Comparison of ENCODE assay signal across 7 mouse cellular contexts in the genomic region with DNA sequence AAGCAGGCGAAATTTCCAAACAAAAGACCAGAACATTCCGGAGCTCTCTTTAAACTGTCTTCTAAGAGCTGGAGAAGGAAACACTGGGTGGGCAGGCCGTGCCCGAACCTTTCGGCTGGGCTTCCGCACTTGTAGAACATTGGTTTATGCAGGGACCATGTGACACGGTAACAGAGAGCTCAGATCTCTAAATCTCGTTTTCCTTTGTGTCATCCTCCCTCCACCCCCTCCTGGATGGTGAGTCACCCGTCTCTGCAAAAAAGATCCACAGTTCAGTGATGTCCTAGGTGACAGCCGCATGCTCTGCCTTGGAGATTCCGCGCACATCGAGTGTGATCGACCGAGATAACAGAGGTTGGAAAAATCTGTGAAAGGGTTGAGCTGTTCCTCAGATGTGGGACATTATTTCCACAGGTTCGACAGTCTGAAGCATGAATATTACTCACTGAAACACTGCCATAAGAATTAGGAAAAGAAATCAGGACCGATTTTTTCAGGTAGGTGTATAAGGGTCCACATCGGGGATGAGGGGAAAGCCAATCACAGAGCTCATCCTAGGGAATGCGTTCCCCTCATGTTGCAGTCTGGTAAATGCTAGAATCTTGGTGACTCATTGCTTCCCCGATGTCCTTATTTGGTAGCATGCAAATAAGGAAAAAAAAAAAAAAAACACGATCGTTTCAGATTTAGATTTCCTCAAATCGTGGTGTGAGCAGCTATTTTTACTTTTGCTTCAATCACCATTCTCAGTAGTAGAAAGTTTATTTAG.
DNase-seq lines count a peak whose midpoint lies in the region; ATAC-seq and TF ChIP-seq lines count a peak whose summit lies in the region.

No protein-coding gene starts in this region.

- H3K27me3 ChIP-seq in CH12.LX (replicated peaks): no peaks in the 10 kb centered on the region
- H3K27me3 ChIP-seq in heart, embryonic 16.5 days (ENCODE audit: control insufficient read depth, insufficient read depth, low read length): no peaks in the 10 kb centered on the region
- no peaks in the 10 kb centered on the region for H3K27me3 ChIP-seq in stomach, embryonic 15.5 days (replicated peaks)

- no peak for TF ChIP-seq CTCF in CH12.LX (conservative IDR thresholded peaks at IDR 0.05 in 1 of 2, IDR thresholded peaks at IDR 0.05 in 1 of 2; ENCODE audit: low read depth in 2 of 2, low read length in 2 of 2)
- TF ChIP-seq CTCF in layer of hippocampus, adult 2 months (conservative IDR thresholded peaks at IDR 0.05): no peak

- H3K9me3 ChIP-seq in CH12.LX (replicated peaks; ENCODE audit: low read length): no peaks in the 10 kb centered on the region
- no peaks in the 10 kb centered on the region for H3K9me3 ChIP-seq in heart, embryonic 16.5 days (replicated peaks; ENCODE audit: control insufficient read depth, low read length)
- no peaks in the 10 kb centered on the region for H3K9me3 ChIP-seq in stomach, embryonic 15.5 days

- peaks cover 7 to 25% of the 10 kb centered on the region in 2 experiments for H3K4me1 ChIP-seq in CH12.LX (ENCODE audit: control insufficient read depth in 1 of 2, insufficient read depth in 2 of 2)
- peaks cover 20% of the 10 kb centered on the region for H3K4me1 ChIP-seq in heart, embryonic 16.5 days (ENCODE audit: control insufficient read depth, insufficient read depth, low read length)
- peaks cover 11% of the 10 kb centered on the region for H3K4me1 ChIP-seq in stomach, embryonic 15.5 days

- WGBS in heart, embryonic 16.5 days: 44% methylated on average over 23 of the region's 23 CpGs
- WGBS in stomach, embryonic 15.5 days: 52% methylated on average over 23 of the region's 23 CpGs

- no peak for ATAC-seq in heart, embryonic 16.5 days (replicated peaks; ENCODE audit: extremely low read depth, insufficient read depth, low FRiP score)
- ATAC-seq in stomach, embryonic 15.5 days (ENCODE audit: insufficient read depth, low FRiP score, low read depth): no peak

- peak overlapping the region; percentile 62 for H3K9ac ChIP-seq in CH12.LX (ENCODE audit: insufficient read depth, low read depth)
- peak overlapping the region; percentile 6; the same call in 1 of the 2 replicates for H3K9ac ChIP-seq in heart, embryonic 16.5 days (ENCODE audit: low read length)
- H3K9ac ChIP-seq in stomach, embryonic 15.5 days: no peak overlapping the region

- in situ Hi-C loops in CH12.LX (cut with MboI; ENCODE audit: low pct_ligation_motif_present, low pct_unique_long_range_greater_than_20kb, low sequenced_read_pairs): loop anchor here (5.0 kb wide), 1 partner anchor 496 kb away; no protein-coding TSS in a partner anchor

- no peak for TF ChIP-seq RAD21 in CH12.LX (IDR thresholded peaks at IDR 0.05; ENCODE audit: low read depth, low read length)

- H3K36me3 ChIP-seq in CH12.LX (replicated peaks in 1 of 2; ENCODE audit: control insufficient read depth in 1 of 2, insufficient read depth in 1 of 2, low read length in 1 of 2): no peaks in the 10 kb centered on the region
- H3K36me3 ChIP-seq in heart, embryonic 16.5 days (ENCODE audit: control insufficient read depth, insufficient read depth): no peaks in the 10 kb centered on the region
- H3K36me3 ChIP-seq in stomach, embryonic 15.5 days: no peaks in the 10 kb centered on the region

- peak overlapping the region; percentile 48 to 54 (median 54) for H3K4me3 ChIP-seq in CH12.LX (replicated peaks in 1 of 3; ENCODE audit: low read depth in 2 of 3, low read length in 2 of 3, poor library complexity in 1 of 3)
- H3K4me3 ChIP-seq in heart, embryonic 16.5 days (ENCODE audit: low read length): peak overlapping the region; percentile 28
- H3K4me3 ChIP-seq in layer of hippocampus, adult 2 months: peak overlapping the region; percentile 47
- H3K4me3 ChIP-seq in stomach, embryonic 15.5 days (replicated peaks): peak overlapping the region; percentile 2; the same call in 1 of the 2 replicates

- DNase-seq in 416B (ENCODE audit: low read depth): peak; percentile 97
- peak; percentile 92 for DNase-seq in CH12.LX (ENCODE audit: extremely low read depth)
- peak; percentile 42 to 43 for DNase-seq in cerebellum, postnatal 14 days
- peak; percentile 64 to 66 for DNase-seq in layer of hippocampus, adult 2 months (ENCODE audit: low spot score in 2 of 2)
- DNase-seq in lung, postnatal 10 days: peak; percentile 83

- dilution Hi-C loops in CH12.LX (cut with MboI; ENCODE audit: extremely low pct_ligation_motif_present, extremely low pct_unique_long_range_greater_than_20kb, low sequenced_read_pairs): no loop called here

- TF ChIP-seq POLR2A in CH12.LX (IDR thresholded peaks at IDR 0.05; ENCODE audit: low read depth, low read length): peak; percentile 76

- H3K79me2 ChIP-seq in CH12.LX (replicated peaks; ENCODE audit: control insufficient read depth, extremely low read depth, insufficient read depth, poor library complexity, severe bottlenecking): no peaks in the 10 kb centered on the region

- no peak for TF ChIP-seq EP300 in CH12.LX (IDR thresholded peaks at IDR 0.05; ENCODE audit: low read length)

- peak overlapping the region; percentile 85 for H3K4me2 ChIP-seq in CH12.LX (ENCODE audit: insufficient read depth, low read depth, poor library complexity, severe bottlenecking)
- peak overlapping the region; percentile 52 for H3K4me2 ChIP-seq in heart, embryonic 16.5 days (ENCODE audit: low read depth, low read length)
- H3K4me2 ChIP-seq in stomach, embryonic 15.5 days: peak overlapping the region; percentile 33

- peak overlapping the region; percentile 82 for H3K27ac ChIP-seq in CH12.LX (ENCODE audit: insufficient read depth, low read depth)
- H3K27ac ChIP-seq in heart, embryonic 16.5 days (ENCODE audit: low read length): peak overlapping the region; percentile 5; the same call in 1 of the 2 replicates
- peak overlapping the region; percentile 89 for H3K27ac ChIP-seq in layer of hippocampus, adult 2 months
- peak overlapping the region; percentile 51 for H3K27ac ChIP-seq in stomach, embryonic 15.5 days

TF ChIP-seq in CH12.LX, 34 proteins besides CTCF, POLR2A, EP300 and RAD21:
- TF ChIP-seq PAX5 (IDR thresholded peaks at IDR 0.05; ENCODE audit: low read length): no peak
- TF ChIP-seq MXI1 (IDR thresholded peaks at IDR 0.05; ENCODE audit: low read depth, low read length): peak; percentile 74; the same call in 1 of the 2 replicates
- TF ChIP-seq CHD2 (IDR thresholded peaks at IDR 0.05; ENCODE audit: low read length): peak; percentile 62
- peak; percentile 58 for TF ChIP-seq HCFC1 (IDR thresholded peaks at IDR 0.05; ENCODE audit: low read depth, low read length)
- TF ChIP-seq TCF12 (IDR thresholded peaks at IDR 0.05; ENCODE audit: low read depth, low read length): peak; percentile 42; the same call in 1 of the 2 replicates
- TF ChIP-seq RCOR1 (conservative IDR thresholded peaks at IDR 0.05; ENCODE audit: low read depth, low read length): no peak
- TF ChIP-seq BHLHE40 (IDR thresholded peaks at IDR 0.05; ENCODE audit: low read depth, low read length): peak; percentile 66
- TF ChIP-seq USF1 (IDR thresholded peaks at IDR 0.05; ENCODE audit: low read depth, low read length): peak; percentile 86
- TF ChIP-seq MYC (IDR thresholded peaks at IDR 0.05; ENCODE audit: low read depth, low read length): peak; percentile 89
- TF ChIP-seq POLR2AphosphoS2 (IDR thresholded peaks at IDR 0.05; ENCODE audit: low read depth, low read length): no peak; the same call in 1 of the 2 replicates
- TF ChIP-seq IRF4 (IDR thresholded peaks at IDR 0.05; ENCODE audit: low read depth, low read length): no peak; the same call in 1 of the 2 replicates
- TF ChIP-seq E2F4 (IDR thresholded peaks at IDR 0.05; ENCODE audit: insufficient replicate concordance, low read depth, low read length): no peak
- TF ChIP-seq GABPA (IDR thresholded peaks at IDR 0.05; ENCODE audit: insufficient replicate concordance, low read depth, low read length): no peak
- TF ChIP-seq MAX (IDR thresholded peaks at IDR 0.05; ENCODE audit: low read length): peak; percentile 90
- TF ChIP-seq MAFK (IDR thresholded peaks at IDR 0.05; ENCODE audit: insufficient replicate concordance, low read length): peak; percentile 61; the same call in 1 of the 2 replicates
- peak; percentile 74; the same call in 1 of the 2 replicates for TF ChIP-seq JUND (conservative IDR thresholded peaks at IDR 0.05; ENCODE audit: low read depth, low read length)
- no peak; the same call in none of the 2 replicates for TF ChIP-seq SIN3A (IDR thresholded peaks at IDR 0.05; ENCODE audit: low read length)
- 0 out of 2 replicates have a peak, but pooled peaks have one; percentile 10 for TF ChIP-seq NRF1 (IDR thresholded peaks at IDR 0.05; ENCODE audit: low read depth, low read length)
- TF ChIP-seq JUN (IDR thresholded peaks at IDR 0.05; ENCODE audit: insufficient read depth, low read depth, low read length): peak; percentile 63; the same call in 1 of the 2 replicates
- TF ChIP-seq ETS1 (conservative IDR thresholded peaks at IDR 0.05; ENCODE audit: low read depth, low read length): peak; percentile 63
- TF ChIP-seq UBTF (IDR thresholded peaks at IDR 0.05; ENCODE audit: low read depth, low read length): no peak
- TF ChIP-seq MEF2A (IDR thresholded peaks at IDR 0.05; ENCODE audit: borderline replicate concordance, low read depth, low read length): peak; percentile 49
- TF ChIP-seq ELF1 (IDR thresholded peaks at IDR 0.05; ENCODE audit: low read depth, low read length): peak; percentile 89
- peak; percentile 69 for TF ChIP-seq TBP (conservative IDR thresholded peaks at IDR 0.05; ENCODE audit: low read depth, low read length)
- no peak for TF ChIP-seq KAT2A (IDR thresholded peaks at IDR 0.05; ENCODE audit: insufficient replicate concordance, low read length)
- no peak for TF ChIP-seq ZC3H11A (IDR thresholded peaks at IDR 0.05; ENCODE audit: low read depth, low read length)
- peak; percentile 86 for TF ChIP-seq ZMIZ1 (IDR thresholded peaks at IDR 0.05; ENCODE audit: low read depth, low read length)
- TF ChIP-seq NELFE (IDR thresholded peaks at IDR 0.05; ENCODE audit: low read depth, low read length): peak; percentile 35; the same call in 1 of the 2 replicates
- TF ChIP-seq CHD1 (IDR thresholded peaks at IDR 0.05; ENCODE audit: low read depth, low read length): no peak
- peak; percentile 80; the same call in 1 of the 2 replicates for TF ChIP-seq MAZ (IDR thresholded peaks at IDR 0.05; ENCODE audit: low read depth, low read length)
- no peak for TF ChIP-seq ZKSCAN1 (IDR thresholded peaks at IDR 0.05; ENCODE audit: borderline replicate concordance, low read depth, low read length)
- TF ChIP-seq ZNF384 (IDR thresholded peaks at IDR 0.05; ENCODE audit: low read depth, low read length): peak; percentile 97
- TF ChIP-seq SMC3 (IDR thresholded peaks at IDR 0.05; ENCODE audit: low read depth, low read length): no peak
- peak; percentile 82 for TF ChIP-seq USF2 (conservative IDR thresholded peaks at IDR 0.05; ENCODE audit: low read depth, low read length)

Comparison
In these comparisons a context has a peak if more than half of its experiments do, and no peak if none do; other contexts are left out.
1. DNase-seq: peak in every context shown above with its lines; median percentile 97 in 416B; 92 in CH12.LX; 83 in lung, postnatal 10 days; 65 in layer of hippocampus, adult 2 months; 42 in cerebellum, postnatal 14 days.
2. H3K27ac ChIP-seq: peak in every context shown above with its lines; median percentile 89 in layer of hippocampus, adult 2 months; 82 in CH12.LX; 51 in stomach, embryonic 15.5 days; 5 in heart, embryonic 16.5 days.
3. H3K4me2 ChIP-seq: peak in every context shown above with its lines; median percentile 85 in CH12.LX; 52 in heart, embryonic 16.5 days; 33 in stomach, embryonic 15.5 days.
4. H3K4me3 ChIP-seq: peak in every context shown above with its lines; median percentile 54 in CH12.LX; 47 in layer of hippocampus, adult 2 months; 28 in heart, embryonic 16.5 days; 2 in stomach, embryonic 15.5 days.